Mouse (Mus musculus) myocyte (in vitro differentiated cells): ENCODE results near the gene Pid1. TPM values are rescaled to one million over a fixed set of nuclear protein-coding genes. Genes with fewer than 3 reads are reported as not detected.

ENCODE experiments used
- H3K27me3 ChIP-seq: one replicate; pipeline ENCODE4 v1.6.1; 2011; ENCODE audit not compliant: control insufficient read depth, insufficient read depth, insufficient read length
- H3K36me3 ChIP-seq: one replicate; pipeline ENCODE4 v1.6.1; 2011; ENCODE audit not compliant: control insufficient read depth, insufficient read depth
- H3K4me2 ChIP-seq: one replicate; pipeline ENCODE4 v1.6.1; 2011; ENCODE audit warnings: low read depth, control low read depth
- H3K4me3 ChIP-seq: one replicate; pipeline ENCODE4 v1.5.1; 2011; ENCODE audit warnings: mild to moderate bottlenecking, control low read depth, moderate library complexity
- H3K79me2 ChIP-seq: one replicate; pipeline ENCODE4 v1.6.1; 2011; ENCODE audit not compliant: control insufficient read depth, insufficient read depth
- H3ac ChIP-seq: one replicate; pipeline ENCODE4 v1.6.1; 2011; ENCODE audit not compliant: control insufficient read depth, insufficient read length
- CEBPB ChIP-seq: IDR thresholded peaks from 2 replicates; pipeline ENCODE4 v1.6.1; 2011; ENCODE audit warnings: mild to moderate bottlenecking, moderate library complexity; ENCODE audit not compliant: poor library complexity, insufficient read depth, severe bottlenecking
- E2F4 ChIP-seq: IDR thresholded peaks from one replicate; pipeline ENCODE4 v1.6.1; 2011; ENCODE audit warnings: mild to moderate bottlenecking, control low read depth, moderate library complexity; ENCODE audit not compliant: insufficient read depth
- MAX ChIP-seq: IDR thresholded peaks from one replicate; pipeline ENCODE4 v1.6.1; 2011; ENCODE audit warnings: low read depth, mild to moderate bottlenecking, control low read depth
- MYOD1 ChIP-seq, 3 experiments: IDR thresholded peaks; one replicate each; pipeline ENCODE4 v1.6.1; 2011; ENCODE audit warnings: control low read depth in 2 of 3, low read depth in 2 of 3, mild to moderate bottlenecking in 2 of 3, moderate library complexity in 1 of 3; ENCODE audit not compliant: insufficient read length in 2 of 3, control insufficient read depth in 1 of 3
- MYOG ChIP-seq, 3 experiments: IDR thresholded peaks; one replicate each; pipeline ENCODE4 v1.6.1; 2011; ENCODE audit warnings: control low read depth in 2 of 3, low read depth in 2 of 3, mild to moderate bottlenecking in 2 of 3; ENCODE audit not compliant: insufficient read length in 2 of 3, control insufficient read depth in 1 of 3, insufficient read depth in 1 of 3
- POLR2A ChIP-seq: IDR thresholded peaks from one replicate; pipeline ENCODE4 v1.6.1; 2011; ENCODE audit warnings: low read depth, mild to moderate bottlenecking, control low read depth, moderate library complexity; ENCODE audit not compliant: insufficient read length
- POLR2AphosphoS2 ChIP-seq: IDR thresholded peaks from one replicate; pipeline ENCODE4 v1.6.1; 2011; ENCODE audit warnings: low read depth, control low read depth; ENCODE audit not compliant: insufficient read length
- REST ChIP-seq: IDR thresholded peaks from one replicate; pipeline ENCODE4 v1.6.1; 2011; ENCODE audit warnings: mild to moderate bottlenecking, control low read depth, moderate library complexity; ENCODE audit not compliant: insufficient read depth, insufficient read length
- SRF ChIP-seq: IDR thresholded peaks from one replicate; pipeline ENCODE4 v1.6.1; 2011; ENCODE audit warnings: low read depth; ENCODE audit not compliant: control insufficient read depth, insufficient read length
- TCF12 ChIP-seq: IDR thresholded peaks from one replicate; pipeline ENCODE4 v1.6.1; 2011; ENCODE audit warnings: mild to moderate bottlenecking, control low read depth; ENCODE audit not compliant: poor library complexity, insufficient read depth, severe bottlenecking
- TCF3 ChIP-seq: IDR thresholded peaks from one replicate; pipeline ENCODE4 v1.6.1; 2011; ENCODE audit warnings: low read depth, control low read depth; ENCODE audit not compliant: insufficient read length
- USF1 ChIP-seq: IDR thresholded peaks from one replicate; pipeline ENCODE4 v1.6.1; 2011; ENCODE audit warnings: low read depth, mild to moderate bottlenecking, control low read depth, moderate library complexity
- polyA plus RNA-seq: library from polyadenylated mRNA; unstranded; fragments of >200 nt; fragmentation: generic; extraction: Trizol; gene quantifications from one replicate; pipeline ENCODE4 v1.2.1, GENCODE M21; 2012; ENCODE audit warnings: missing spikeins

Gene Pid1
- polyA plus RNA-seq, 1 experiment: 0.24 TPM

DNA sequence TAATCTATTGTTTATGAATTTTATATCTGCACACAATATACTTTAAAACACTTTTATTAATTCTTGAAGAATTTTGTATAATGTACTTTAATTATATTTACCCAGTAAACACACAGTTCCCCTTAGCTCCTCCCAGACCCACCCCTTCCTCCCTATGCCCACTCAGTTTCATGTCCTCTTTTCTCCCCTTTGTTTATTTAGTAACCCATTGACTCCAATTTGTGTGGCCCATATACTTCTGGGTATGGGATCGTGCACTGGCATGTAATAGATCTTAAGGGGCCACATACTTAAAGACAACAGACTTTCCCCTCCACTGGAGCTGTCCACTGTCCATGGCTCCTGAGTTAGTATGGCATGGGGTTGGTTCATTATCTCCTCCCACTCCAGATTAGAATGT is 112.8 kb downstream of the Pid1 start:
- Histone ChIP-seq H3K27me3 (no peaks in the 10 kb centered on the region), H3ac (no peak overlapping the region), H3K79me2 (no peaks in the 10 kb centered on the region), H3K4me2 (no peak overlapping the region), H3K36me3 (no peaks in the 10 kb centered on the region), H3K4me3 (no peak overlapping the region)
- TF ChIP-seq MYOG (IDR thresholded peaks at IDR 0.05; ENCODE audit: control insufficient read depth in 1 of 3, insufficient read depth in 1 of 3, insufficient read length in 2 of 3, low read depth in 2 of 3) (no peak), POLR2A (no peak)

DNA sequence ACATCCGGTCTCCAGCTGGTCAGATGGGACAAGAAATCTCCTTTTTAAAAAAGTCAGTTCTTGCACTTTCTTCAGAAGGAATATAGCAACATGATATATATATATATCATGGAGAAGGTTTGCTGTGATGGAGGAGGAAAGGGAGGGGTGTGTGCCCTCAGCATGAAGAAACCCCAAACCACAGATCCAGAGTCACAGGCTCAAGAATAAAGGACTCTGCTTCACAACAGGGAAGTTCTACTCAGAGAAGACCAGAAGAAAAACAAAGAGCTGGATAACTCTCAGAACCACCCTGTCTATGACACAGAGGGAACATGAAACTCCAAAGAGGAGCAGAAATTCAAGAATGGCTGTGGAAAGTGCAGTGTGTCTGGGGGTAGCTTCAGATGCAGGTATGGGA is 113.2 kb downstream of the Pid1 start:
- Histone ChIP-seq H3K27me3 (no peaks in the 10 kb centered on the region), H3K4me3 (no peak overlapping the region), H3ac (no peak overlapping the region), H3K4me2 (no peak overlapping the region), H3K79me2 (no peaks in the 10 kb centered on the region), H3K36me3 (no peaks in the 10 kb centered on the region)
- TF ChIP-seq USF1 (no peak), TCF12 (no peak), MYOG (IDR thresholded peaks at IDR 0.05; ENCODE audit: control insufficient read depth in 1 of 3, insufficient read depth in 1 of 3, insufficient read length in 2 of 3, low read depth in 2 of 3) (no peak), SRF (no peak), E2F4 (no peak), POLR2A (no peak), CEBPB (no peak), REST (no peak), TCF3 (no peak), POLR2AphosphoS2 (no peak), MAX (no peak), MYOD1 (IDR thresholded peaks at IDR 0.05; ENCODE audit: control insufficient read depth in 1 of 3, insufficient read length in 2 of 3, low read depth in 2 of 3) (no peak)

DNA sequence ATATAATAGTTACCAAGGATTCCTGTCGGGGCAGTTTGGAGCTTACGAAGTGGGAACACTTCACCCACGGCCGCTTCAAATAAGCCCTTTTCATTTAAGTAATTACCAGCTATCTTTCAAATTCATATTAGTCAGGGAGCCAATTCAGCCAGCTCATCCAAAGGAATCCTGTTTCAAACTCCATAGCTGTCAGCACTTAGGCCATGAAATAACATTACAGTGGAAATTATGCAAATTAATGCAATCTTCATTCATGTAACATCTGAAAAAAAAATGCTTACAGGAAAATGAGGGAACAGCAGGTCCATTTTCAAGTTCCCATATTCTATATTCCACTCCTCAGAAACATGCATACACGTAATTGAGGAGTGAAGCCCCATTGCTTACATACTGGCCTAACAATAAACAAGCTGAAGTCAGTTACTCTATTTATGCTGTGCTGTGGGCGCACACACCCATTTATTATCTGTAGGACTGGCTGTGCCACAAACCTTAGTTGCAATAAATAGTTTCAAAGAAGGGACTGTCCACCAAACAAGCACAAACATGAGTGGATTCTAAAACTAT is 114.1 kb downstream of the Pid1 start:
- H3K4me2 ChIP-seq: no peak overlapping the region
- no peaks in the 10 kb centered on the region for H3K36me3 ChIP-seq
- TF ChIP-seq TCF3: no peak
- TF ChIP-seq USF1: no peak
- no peak for TF ChIP-seq MYOG (IDR thresholded peaks at IDR 0.05; ENCODE audit: control insufficient read depth in 1 of 3, insufficient read depth in 1 of 3, insufficient read length in 2 of 3, low read depth in 2 of 3)
- TF ChIP-seq E2F4: no peak
- no peak for TF ChIP-seq CEBPB
- TF ChIP-seq POLR2AphosphoS2: no peak
- TF ChIP-seq SRF: no peak
- TF ChIP-seq POLR2A: no peak
- no peak for TF ChIP-seq TCF12
- no peak for TF ChIP-seq REST
- no peak for TF ChIP-seq MYOD1 (IDR thresholded peaks at IDR 0.05; ENCODE audit: control insufficient read depth in 1 of 3, insufficient read length in 2 of 3, low read depth in 2 of 3)
- no peak for TF ChIP-seq MAX
- no peaks in the 10 kb centered on the region for H3K79me2 ChIP-seq
- no peaks in the 10 kb centered on the region for H3K27me3 ChIP-seq
- no peak overlapping the region for H3K4me3 ChIP-seq
- no peak overlapping the region for H3ac ChIP-seq

DNA sequence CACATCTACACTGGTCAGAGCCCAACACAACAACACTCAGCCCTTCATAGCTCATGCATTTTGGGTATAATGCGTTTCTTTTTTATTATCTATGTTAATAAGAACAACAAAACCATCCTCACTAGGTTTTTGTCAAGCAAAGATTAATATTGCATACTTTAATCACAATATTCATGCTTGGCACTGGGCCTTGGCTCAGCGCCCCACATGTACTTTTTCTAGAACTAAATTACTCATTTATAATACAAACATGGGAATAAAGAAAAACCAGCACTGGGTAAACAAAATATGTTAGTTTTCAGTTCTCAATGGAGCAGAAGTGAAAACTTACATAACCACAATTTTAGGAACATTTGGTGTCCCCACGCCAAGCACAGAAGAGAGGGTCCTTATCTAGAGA is 116.9 kb downstream of the Pid1 start:
- no peaks in the 10 kb centered on the region for H3K79me2 ChIP-seq

DNA sequence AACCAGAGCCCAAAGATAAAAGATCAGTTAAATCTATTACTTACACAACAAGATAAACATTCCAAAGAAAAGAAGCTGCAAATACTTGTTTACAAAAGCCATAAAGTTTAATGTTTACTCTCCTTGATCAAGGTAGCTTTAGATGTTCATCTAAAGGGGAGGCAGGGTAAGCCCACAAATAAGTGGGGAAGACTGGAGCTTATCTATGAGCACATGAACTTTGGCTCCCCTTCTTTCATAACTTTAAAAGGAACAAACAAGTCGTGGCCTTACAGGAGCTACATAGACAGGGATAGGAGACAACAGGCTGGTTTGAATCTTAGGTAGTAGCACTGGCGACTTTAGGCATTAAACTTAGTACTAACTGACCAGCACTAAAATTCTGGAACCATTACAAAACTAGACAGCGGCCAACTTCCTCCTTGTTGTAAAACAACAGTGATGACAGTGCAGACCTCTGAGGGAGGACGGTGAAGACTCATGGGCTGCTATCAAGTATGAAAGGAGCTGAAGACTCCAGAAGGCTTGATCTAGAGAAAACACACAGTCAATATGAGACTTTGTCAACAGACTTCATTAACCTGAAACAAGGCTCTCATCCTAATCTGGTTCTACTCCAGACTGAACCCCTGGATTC is 122.7 kb downstream of the Pid1 start:
- H3K4me3 ChIP-seq: no peak overlapping the region
- no peaks in the 10 kb centered on the region for H3K79me2 ChIP-seq
- no peak overlapping the region for H3ac ChIP-seq
- no peak for TF ChIP-seq POLR2AphosphoS2
- no peak for TF ChIP-seq E2F4
- no peak for TF ChIP-seq TCF3
- TF ChIP-seq REST: no peak
- no peak for TF ChIP-seq MAX
- TF ChIP-seq MYOD1 (IDR thresholded peaks at IDR 0.05; ENCODE audit: control insufficient read depth in 1 of 3, insufficient read length in 2 of 3, low read depth in 2 of 3): no peak
- no peak for TF ChIP-seq POLR2A
- TF ChIP-seq SRF: no peak
- no peak for TF ChIP-seq TCF12
- no peak for TF ChIP-seq USF1
- TF ChIP-seq CEBPB: no peak
- TF ChIP-seq MYOG (IDR thresholded peaks at IDR 0.05; ENCODE audit: control insufficient read depth in 1 of 3, insufficient read depth in 1 of 3, insufficient read length in 2 of 3, low read depth in 2 of 3): no peak
- no peaks in the 10 kb centered on the region for H3K36me3 ChIP-seq
- no peaks in the 10 kb centered on the region for H3K27me3 ChIP-seq
- H3K4me2 ChIP-seq: no peak overlapping the region

More for the DNA sequence above, 116.9 kb downstream of the Pid1 start:
- TF ChIP-seq CEBPB (no peak), TCF3 (no peak), POLR2A (no peak), REST (no peak), MAX (no peak), MYOG (IDR thresholded peaks at IDR 0.05; ENCODE audit: control insufficient read depth in 1 of 3, insufficient read depth in 1 of 3, insufficient read length in 2 of 3, low read depth in 2 of 3) (no peak), POLR2AphosphoS2 (no peak), TCF12 (no peak), MYOD1 (IDR thresholded peaks at IDR 0.05; ENCODE audit: control insufficient read depth in 1 of 3, insufficient read length in 2 of 3, low read depth in 2 of 3) (no peak), USF1 (no peak), SRF (no peak), E2F4 (no peak)
- Histone ChIP-seq H3ac (no peak overlapping the region), H3K4me3 (no peak overlapping the region), H3K4me2 (no peak overlapping the region), H3K36me3 (no peaks in the 10 kb centered on the region), H3K27me3 (no peaks in the 10 kb centered on the region)
